Mouse (Mus musculus) CH12.LX (cell line): ENCODE results near the gene Cers5. TPM values are rescaled to one million over a fixed set of nuclear protein-coding genes. Genes with fewer than 3 reads are reported as not detected.

Experiments
- DNase-seq: peaks from one replicate; pipeline ENCODE4 v3.0.0-alpha.2; 2013; ENCODE audit errors: extremely low read depth
- H3K27ac ChIP-seq: 2 replicates; pipeline ENCODE4 v1.5.1; 2012; ENCODE audit warnings: low read depth, mild to moderate bottlenecking, control low read depth, moderate library complexity; ENCODE audit not compliant: insufficient read depth
- H3K27me3 ChIP-seq: replicated peaks from 2 replicates; pipeline ENCODE3; 2012; ENCODE audit warnings: inconsistent platforms
- H3K36me3 ChIP-seq, 2 experiments: replicated peaks in 1 of 2; 2 replicates each; pipeline versions ENCODE3 to v1.6.1; 2012; ENCODE audit warnings: inconsistent platforms in 1 of 2, low read length in 1 of 2, mild to moderate bottlenecking in 1 of 2, mixed read lengths in 1 of 2, moderate library complexity in 1 of 2; ENCODE audit not compliant: control insufficient read depth in 1 of 2, insufficient read depth in 1 of 2
- H3K4me1 ChIP-seq, 2 experiments: 2 replicates each; pipeline ENCODE4 v1.6.1; 2012; ENCODE audit warnings: inconsistent platforms in 1 of 2, moderate library complexity in 1 of 2; ENCODE audit not compliant: insufficient read depth in 2 of 2, control insufficient read depth in 1 of 2
- H3K4me2 ChIP-seq: 2 replicates; pipeline ENCODE4 v1.6.1; 2012; ENCODE audit warnings: low read depth, mild to moderate bottlenecking, control low read depth; ENCODE audit not compliant: poor library complexity, insufficient read depth, severe bottlenecking
- H3K4me3 ChIP-seq, 3 experiments: fragments of 150-350 bp in 1 of 3; sonication (generic) in 1 of 3; replicated peaks in 1 of 3; 2 replicates each; pipeline versions ENCODE3 to v1.5.1; 2011 to 2012; ENCODE audit warnings: low read depth in 2 of 3, low read length in 2 of 3, mild to moderate bottlenecking in 2 of 3, moderate library complexity in 2 of 3, control low read depth in 1 of 3, improper control_type of control experiment in 1 of 3, inconsistent platforms in 1 of 3, mixed read lengths in 1 of 3; ENCODE audit not compliant: poor library complexity in 1 of 3
- H3K79me2 ChIP-seq: replicated peaks from 2 replicates; pipeline ENCODE4 v1.6.1; 2012; ENCODE audit warnings: mild to moderate bottlenecking, moderate library complexity; ENCODE audit not compliant: control insufficient read depth, poor library complexity, insufficient read depth, severe bottlenecking; ENCODE audit errors: extremely low read depth
- H3K9ac ChIP-seq: 2 replicates; pipeline ENCODE4 v1.6.1; 2012; ENCODE audit warnings: low read depth, mild to moderate bottlenecking, control low read depth, moderate library complexity; ENCODE audit not compliant: insufficient read depth
- H3K9me3 ChIP-seq: replicated peaks from 2 replicates; pipeline ENCODE3; 2012; ENCODE audit warnings: low read length, inconsistent platforms, mixed read lengths
- BHLHE40 ChIP-seq: IDR thresholded peaks from 2 replicates; pipeline ENCODE4 v1.6.1; 2011; ENCODE audit warnings: mild to moderate bottlenecking, low read depth, low read length, improper control_type of control experiment
- CHD1 ChIP-seq: IDR thresholded peaks from 2 replicates; pipeline ENCODE4 v1.6.1; 2012; ENCODE audit warnings: low read depth, low read length, improper control_type of control experiment, inconsistent platforms
- HCFC1 ChIP-seq: IDR thresholded peaks from 2 replicates; pipeline ENCODE4 v1.6.1; 2012; ENCODE audit warnings: low read depth, mild to moderate bottlenecking, inconsistent platforms, low read length, improper control_type of control experiment
- IRF4 ChIP-seq: IDR thresholded peaks from 2 replicates; pipeline ENCODE4 v1.6.1; 2014; ENCODE audit warnings: low read depth, mild to moderate bottlenecking, inconsistent platforms, low read length, improper control_type of control experiment
- JUND ChIP-seq: conservative IDR thresholded peaks from 2 replicates; pipeline ENCODE4 v1.6.1; 2011; ENCODE audit warnings: low read depth, low read length, improper control_type of control experiment
- KAT2A ChIP-seq: IDR thresholded peaks from 2 replicates; pipeline ENCODE4 v1.6.1; 2012; ENCODE audit warnings: low read length, improper control_type of control experiment, inconsistent platforms; ENCODE audit not compliant: insufficient replicate concordance
- MAFK ChIP-seq: IDR thresholded peaks from 2 replicates; pipeline ENCODE4 v1.6.1; 2011; ENCODE audit warnings: low read length, improper control_type of control experiment; ENCODE audit not compliant: insufficient replicate concordance
- MAX ChIP-seq: IDR thresholded peaks from 2 replicates; pipeline ENCODE4 v1.6.1; 2011; ENCODE audit warnings: low read length, improper control_type of control experiment
- MAZ ChIP-seq: IDR thresholded peaks from 2 replicates; pipeline ENCODE4 v1.6.1; 2012; ENCODE audit warnings: low read depth, mild to moderate bottlenecking, inconsistent platforms, low read length, improper control_type of control experiment, moderate library complexity
- MEF2A ChIP-seq: IDR thresholded peaks from 2 replicates; pipeline ENCODE4 v1.6.1; 2014; ENCODE audit warnings: low read depth, mild to moderate bottlenecking, inconsistent platforms, low read length, improper control_type of control experiment, borderline replicate concordance
- MYC ChIP-seq: IDR thresholded peaks from 2 replicates; pipeline ENCODE4 v1.6.1; 2011; ENCODE audit warnings: low read depth, mild to moderate bottlenecking, improper control_type of control experiment, low read length
- NELFE ChIP-seq: IDR thresholded peaks from 2 replicates; pipeline ENCODE4 v1.6.1; 2011; ENCODE audit warnings: low read depth, low read length, improper control_type of control experiment
- NRF1 ChIP-seq: IDR thresholded peaks from 2 replicates; pipeline ENCODE4 v1.6.1; 2014; ENCODE audit warnings: low read depth, mild to moderate bottlenecking, inconsistent platforms, low read length, improper control_type of control experiment, moderate library complexity
- POLR2AphosphoS2 ChIP-seq: IDR thresholded peaks from 2 replicates; pipeline ENCODE4 v1.6.1; 2011; ENCODE audit warnings: low read depth, low read length, improper control_type of control experiment
- RAD21 ChIP-seq: IDR thresholded peaks from 2 replicates; pipeline ENCODE4 v1.6.1; 2011; ENCODE audit warnings: low read depth, mild to moderate bottlenecking, low read length, improper control_type of control experiment, moderate library complexity
- RCOR1 ChIP-seq: conservative IDR thresholded peaks from 2 replicates; pipeline ENCODE4 v1.6.1; 2012; ENCODE audit warnings: low read depth, mild to moderate bottlenecking, inconsistent platforms, low read length, improper control_type of control experiment
- SIN3A ChIP-seq: IDR thresholded peaks from 2 replicates; pipeline ENCODE4 v1.6.1; 2012; ENCODE audit warnings: low read length, improper control_type of control experiment, inconsistent platforms
- SMC3 ChIP-seq: IDR thresholded peaks from 2 replicates; pipeline ENCODE4 v1.6.1; 2011; ENCODE audit warnings: low read depth, low read length, improper control_type of control experiment
- TCF12 ChIP-seq: IDR thresholded peaks from 2 replicates; pipeline ENCODE4 v1.6.1; 2014; ENCODE audit warnings: low read depth, mild to moderate bottlenecking, inconsistent platforms, low read length, improper control_type of control experiment
- UBTF ChIP-seq: IDR thresholded peaks from 2 replicates; pipeline ENCODE4 v1.6.1; 2012; ENCODE audit warnings: low read depth, mild to moderate bottlenecking, inconsistent platforms, low read length, improper control_type of control experiment, moderate library complexity
- USF1 ChIP-seq: IDR thresholded peaks from 2 replicates; pipeline ENCODE4 v1.6.1; 2014; ENCODE audit warnings: low read depth, mild to moderate bottlenecking, inconsistent platforms, low read length, improper control_type of control experiment
- ZC3H11A ChIP-seq: IDR thresholded peaks from 2 replicates; pipeline ENCODE4 v1.6.1; 2012; ENCODE audit warnings: low read depth, mild to moderate bottlenecking, inconsistent platforms, low read length, improper control_type of control experiment
- ZNF384 ChIP-seq: IDR thresholded peaks from 2 replicates; pipeline ENCODE4 v1.6.1; 2012; ENCODE audit warnings: low read depth, low read length, improper control_type of control experiment, inconsistent platforms
- dilution Hi-C: fragments of 300-500 bp; cut with MboI; formaldehyde crosslinking; loops from 2 replicates; pipeline ENCODE4 v1.14.3; 2020; ENCODE audit warnings: low sequenced_read_pairs; ENCODE audit not compliant: extremely low pct_unique_long_range_greater_than_20kb, extremely low pct_ligation_motif_present
- in situ Hi-C: fragments of 300-500 bp; cut with MboI; formaldehyde crosslinking; loops from 3 replicates; pipeline ENCODE4 v1.14.3; 2019; ENCODE audit warnings: low sequenced_read_pairs, low pct_ligation_motif_present, low pct_unique_long_range_greater_than_20kb, mixed read lengths
- polyA plus RNA-seq: library from polyadenylated mRNA; unstranded; fragments of >175 nt; gene quantifications from 2 replicates; pipeline ENCODE4 v1.2.1, GENCODE M21; 2012; ENCODE audit warnings: low read depth; ENCODE audit not compliant: insufficient read length
- total RNA-seq, 2 experiments: library from RNA; depleted of rRNA; stranded (reverse); fragments of 300-350 nt in 1 of 2; fragments of >200 nt in 1 of 2; gene quantifications; 2 replicates each; pipeline ENCODE4 v1.2.3; 2012 to 2014

Cers5 gene
- total and polyA plus RNA-seq, 3 experiments, result 45.0 to 149 (median 94.3) TPM

- Histone ChIP-seq H3K9ac (no peak overlapping the region), H3K27me3 (no peaks in the 10 kb centered on the region), H3K4me1 (peaks cover 0 to 11% of the 10 kb centered on the region in 2 experiments; a peak in 1 of 4 replicates), H3K4me2 (no peak overlapping the region), H3K4me3 (no peak overlapping the region), H3K79me2 (no peaks in the 10 kb centered on the region), H3K36me3 (peaks cover 27 to 56% of the 10 kb centered on the region in 2 experiments), H3K9me3 (no peaks in the 10 kb centered on the region), H3K27ac (no peak overlapping the region)
- dilution Hi-C loops, result no loop called here
- in situ Hi-C loops, result no loop called here
- TF ChIP-seq MEF2A (no peak), SMC3 (no peak), HCFC1 (no peak), JUND (no peak), ZC3H11A (no peak), CHD1 (no peak), POLR2AphosphoS2 (no peak), BHLHE40 (no peak), TCF12 (no peak)
- TF ChIP-seq, all 38 proteins: peak for 0
- DNase-seq, result no peak
Observed at GRCm38 (mm10) chr15:99799706-99800105, 27.0 kb upstream of the Cers5 start.

GRCm38 (mm10) chr15:99797898-99798297 lies 25.2 kb upstream of the Cers5 start:
- dilution Hi-C loops, result no loop called here
- no peak for DNase-seq
- in situ Hi-C loops, result no loop called here
- Histone ChIP-seq H3K4me1 (peaks cover 0 to 3% of the 10 kb centered on the region in 2 experiments; a peak in 1 of 4 replicates), H3K9ac (no peak overlapping the region), H3K4me3 (no peak overlapping the region), H3K79me2 (no peaks in the 10 kb centered on the region), H3K9me3 (no peaks in the 10 kb centered on the region), H3K27ac (no peak overlapping the region), H3K36me3 (peaks cover 37 to 60% of the 10 kb centered on the region in 2 experiments), H3K4me2 (no peak overlapping the region)
- TF ChIP-seq TCF12, result no peak
- TF ChIP-seq JUND, result no peak
- no peak for TF ChIP-seq NELFE
- TF ChIP-seq UBTF, result no peak
- TF ChIP-seq MYC, result no peak
- TF ChIP-seq MAFK, result no peak
- no peak for TF ChIP-seq RCOR1
- TF ChIP-seq ZNF384, result no peak
- no peak for TF ChIP-seq RAD21
- TF ChIP-seq BHLHE40, result no peak
- no peak for TF ChIP-seq NRF1
- TF ChIP-seq SIN3A, result no peak
- no peak for TF ChIP-seq MAX
- TF ChIP-seq IRF4, result no peak
- no peak for TF ChIP-seq MAZ
- no peak for TF ChIP-seq USF1
- TF ChIP-seq POLR2AphosphoS2, result no peak
- no peak for TF ChIP-seq ZC3H11A
- no peak for TF ChIP-seq KAT2A
- TF ChIP-seq, all 38 proteins: peak for 0
- H3K27me3 ChIP-seq, result no peaks in the 10 kb centered on the region
